Mouse (Mus musculus): ENCODE measurements at regions not wholly inside any gene's neighbourhood (a gene's known extent, or its start where the extent isn't known, plus 50 kb on each side); places are given as distances from the start of the nearest gene placed in this dataset.
A peak's percentile ranks its signal among the peaks of the same experiment; 100 is the strongest.

DNA sequence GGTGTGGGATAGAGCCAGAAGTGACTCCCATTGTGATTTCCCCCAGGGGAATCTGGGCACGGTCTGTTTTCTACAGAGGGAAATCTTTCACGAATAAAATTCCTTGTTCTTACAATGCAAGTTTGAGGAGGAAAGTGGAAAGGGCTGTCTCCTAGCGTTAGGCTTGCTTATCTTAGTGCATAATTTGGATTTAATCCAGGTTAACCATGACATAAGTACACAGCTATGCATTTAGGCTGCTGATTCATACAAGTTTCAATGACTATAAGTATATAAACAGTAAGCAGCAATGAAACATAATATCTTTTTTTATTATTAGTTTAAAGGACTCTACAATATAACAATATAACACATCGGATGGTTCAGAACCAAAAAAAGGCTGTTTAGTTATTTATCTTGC, 74.6 kb upstream of the Arhgap21 start:
- DNase-seq: peak; percentile 19

DNA sequence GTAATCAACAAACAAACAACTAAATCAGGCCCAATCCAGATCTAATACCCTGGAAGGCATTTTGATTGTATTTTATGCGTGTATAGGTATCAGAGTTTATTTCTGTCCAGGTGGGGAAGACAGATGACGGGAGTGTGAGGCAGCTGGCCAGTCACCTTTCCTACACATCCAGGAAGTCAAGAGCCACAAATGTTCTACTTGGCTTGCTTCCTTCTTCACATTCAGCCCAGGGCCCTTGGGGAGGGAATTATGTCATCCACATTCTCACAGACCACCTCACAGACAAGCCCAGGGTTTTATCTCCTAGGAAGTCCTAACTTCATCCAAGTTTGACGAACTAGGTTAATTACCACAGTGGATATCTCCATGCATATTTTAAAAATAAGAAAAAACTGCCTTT, 68.9 kb upstream of the Arhgap21 start:
- DNase-seq: no peak

DNA sequence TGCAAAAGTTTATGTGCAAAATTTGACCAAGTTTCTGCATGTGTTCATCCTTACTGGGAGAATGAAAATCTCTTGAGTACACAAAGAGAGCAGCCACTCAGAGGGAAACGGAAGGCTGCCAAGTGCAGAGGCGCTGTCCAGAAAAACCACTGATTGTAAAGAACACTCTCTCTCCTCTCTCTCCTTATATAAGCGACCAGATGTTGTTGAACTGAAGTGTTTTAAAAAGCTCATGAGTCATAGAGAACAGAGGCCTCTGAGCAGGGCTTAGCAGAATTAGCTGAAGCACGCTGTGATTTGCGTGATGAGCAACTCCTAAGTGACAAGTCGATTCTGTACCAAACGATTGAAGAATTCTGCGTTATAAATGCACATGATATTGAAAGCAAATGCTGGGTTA, 68.5 kb upstream of the Arhgap21 start:
- peak; percentile 16 for DNase-seq

DNA sequence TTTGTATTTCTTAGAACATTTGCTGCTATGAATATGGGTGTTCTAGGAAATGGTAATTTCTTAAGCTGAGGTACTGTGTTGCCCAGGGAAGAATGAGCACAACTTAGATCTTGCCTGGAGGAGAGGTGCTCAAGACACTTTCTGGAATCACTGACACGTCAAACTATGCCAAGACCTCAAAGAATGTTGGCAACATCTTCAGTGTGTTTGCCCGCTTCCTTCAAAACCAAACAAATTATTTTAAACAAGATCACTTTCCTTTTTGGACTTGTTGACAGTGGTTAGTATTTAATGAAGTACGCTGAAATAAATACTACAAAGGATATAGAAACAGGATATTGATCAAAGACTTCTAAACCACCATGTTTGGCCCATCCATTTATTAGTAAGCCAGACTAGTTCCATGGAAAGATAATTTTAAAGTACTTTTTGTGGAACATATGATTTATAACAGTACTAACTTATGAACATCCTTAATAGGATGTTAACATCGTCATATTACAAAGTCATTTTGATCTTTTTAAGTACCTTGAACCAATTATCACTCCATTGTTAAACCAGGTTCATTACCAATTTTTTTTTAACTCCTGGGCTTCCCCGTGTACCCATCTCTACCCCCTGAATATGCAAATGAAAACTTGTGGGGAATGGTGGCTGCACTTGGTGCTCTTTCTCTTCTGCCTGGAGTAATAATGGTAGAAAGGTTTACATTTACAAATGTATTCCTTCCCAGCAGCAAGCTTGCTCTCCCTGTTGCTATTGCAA, 67.4 kb upstream of the Arhgap21 start:
- DNase-seq: no peak

DNA sequence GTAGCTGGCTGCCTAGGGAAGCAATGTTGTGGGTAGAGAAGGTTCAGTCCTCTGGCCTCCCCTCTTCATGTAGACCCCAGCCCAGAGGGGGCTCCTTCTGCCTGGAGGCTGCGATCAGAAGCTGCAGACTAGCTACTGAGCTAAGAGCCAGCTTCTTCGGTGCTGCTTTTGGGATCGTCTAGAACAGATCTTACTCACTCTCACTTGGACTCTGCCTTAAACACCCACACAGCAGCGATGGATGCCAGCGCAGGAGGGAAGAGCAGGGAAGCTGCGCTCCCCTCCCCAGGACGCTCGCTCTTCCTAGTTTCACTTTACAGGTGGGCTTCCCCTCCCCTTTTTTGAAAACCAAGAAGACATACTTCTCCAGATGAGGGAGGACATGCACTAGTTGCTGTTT, 66.0 kb upstream of the Arhgap21 start:
- DNase-seq: no peak

DNA sequence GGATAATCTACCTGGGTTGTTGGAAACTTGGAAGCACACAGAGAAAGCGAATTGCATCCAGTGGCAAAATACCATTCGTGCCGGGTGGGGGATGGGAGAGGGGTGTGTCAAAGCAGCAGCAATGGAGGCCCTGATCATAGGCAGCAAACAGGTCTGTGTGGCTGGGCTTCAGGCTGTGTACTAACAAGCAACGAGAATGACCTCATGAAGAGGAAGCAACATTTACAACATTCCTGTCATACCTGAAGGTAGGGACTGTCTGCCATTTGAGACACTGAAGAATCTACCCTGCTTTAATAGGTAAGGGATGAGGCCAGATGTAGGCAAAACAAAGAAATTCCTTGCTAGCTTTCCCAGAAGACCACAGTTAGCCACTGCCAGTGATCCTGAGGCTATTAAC, 62.0 kb upstream of the Arhgap21 start:
- no peak for DNase-seq

DNA sequence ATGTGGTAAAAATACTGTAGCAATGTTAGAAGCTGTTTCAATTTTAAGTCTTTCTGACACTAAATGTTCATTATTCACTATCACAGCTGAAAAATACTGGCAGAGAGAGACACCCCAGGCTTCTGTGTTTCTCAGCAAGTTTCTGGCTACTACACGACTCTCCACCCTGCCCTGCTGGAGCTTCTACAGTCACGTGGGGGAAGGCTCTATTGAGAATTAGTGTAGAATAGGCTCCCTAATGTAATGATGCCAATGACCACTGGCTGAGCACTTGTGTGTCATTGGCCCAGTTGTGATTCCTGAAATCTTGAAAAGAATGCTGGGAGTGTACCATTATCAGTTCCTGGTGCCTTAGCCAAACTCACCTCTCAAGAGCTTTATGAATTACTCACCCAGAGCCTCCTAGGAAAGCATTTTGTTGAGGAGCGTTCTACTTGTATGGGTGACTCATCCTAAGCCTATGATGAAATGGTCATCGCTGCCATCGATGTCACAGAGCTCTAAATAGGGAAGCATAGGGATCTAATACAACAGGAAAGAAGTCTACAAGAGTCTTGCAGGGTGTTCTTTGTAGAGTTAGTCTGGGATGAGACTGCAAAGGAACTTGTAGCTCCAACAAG, 60.8 kb upstream of the Arhgap21 start:
- no peak for DNase-seq

DNA sequence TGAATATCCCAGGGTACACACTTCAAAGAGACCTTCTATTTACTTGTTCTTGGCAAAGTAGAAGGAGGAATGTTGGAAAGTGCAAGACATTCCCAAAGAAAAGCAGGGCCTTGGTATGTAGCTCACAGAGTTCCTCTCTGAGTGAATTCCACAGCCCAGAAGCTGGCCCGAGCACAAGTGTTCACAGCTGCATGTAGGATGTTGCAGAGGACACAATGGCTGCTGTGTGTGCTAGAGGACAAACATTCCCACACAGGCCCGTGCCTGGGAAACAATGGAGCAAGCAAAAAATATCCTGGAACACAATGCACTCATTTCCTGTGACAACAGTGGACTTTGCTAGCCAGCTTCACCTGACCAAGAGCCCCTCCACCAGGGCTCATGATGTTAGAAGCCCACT, 59.9 kb upstream of the Arhgap21 start:
- DNase-seq: peak; percentile 83

DNA sequence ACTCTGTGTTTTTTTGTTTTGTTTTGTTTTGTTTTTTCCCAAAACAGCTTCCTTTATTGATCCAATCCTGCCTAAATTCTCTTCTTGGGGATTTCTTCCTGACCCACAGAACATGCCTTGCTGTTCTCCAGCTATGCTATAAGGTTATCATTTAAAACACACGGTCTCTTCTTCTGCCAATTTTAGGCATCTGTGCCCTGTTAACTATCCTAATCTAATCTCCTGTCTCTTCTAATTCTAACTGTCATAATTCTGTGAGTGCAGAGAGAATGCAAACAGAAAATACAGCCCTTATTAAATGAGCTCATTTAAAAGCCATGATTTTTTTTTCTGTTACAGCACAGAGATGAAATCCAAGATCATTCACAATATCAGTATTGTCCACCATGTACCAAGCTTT, 49.9 kb upstream of the Arhgap21 start:
- no peak for DNase-seq

Data from retina, postnatal 1 day (tissue).